Mouse (Mus musculus) ES-Bruce4 (cell line): ENCODE measurements around the gene Plppr4. TPM values are rescaled to one million over a fixed set of nuclear protein-coding genes. Genes with fewer than 3 reads are reported as not detected.

ENCODE experiments used
- H3K27ac ChIP-seq: 2 replicates; pipeline ENCODE4 v1.5.1; 2012; ENCODE audit warnings: low read length, inconsistent platforms; ENCODE audit not compliant: insufficient read depth
- H3K27me3 ChIP-seq: 2 replicates; pipeline ENCODE4 v1.6.1; 2012; ENCODE audit warnings: mild to moderate bottlenecking, low read length, inconsistent platforms; ENCODE audit not compliant: control insufficient read depth, poor library complexity, insufficient read depth, severe bottlenecking
- H3K36me3 ChIP-seq: 2 replicates; pipeline ENCODE4 v1.6.1; 2012; ENCODE audit warnings: inconsistent platforms, mild to moderate bottlenecking, low read length, moderate library complexity; ENCODE audit not compliant: control insufficient read depth, poor library complexity, insufficient read depth, severe bottlenecking
- H3K4me1 ChIP-seq: one replicate; pipeline ENCODE4 v1.8.1; 2011; ENCODE audit warnings: low read length; ENCODE audit not compliant: control insufficient read depth, insufficient read depth
- H3K4me3 ChIP-seq: 2 replicates; pipeline ENCODE4 v1.5.1; 2011; ENCODE audit warnings: low read depth, mild to moderate bottlenecking, low read length
- H3K9ac ChIP-seq: 2 replicates; pipeline ENCODE4 v1.6.1; 2012; ENCODE audit warnings: low read depth, mild to moderate bottlenecking, inconsistent platforms; ENCODE audit not compliant: poor library complexity, severe bottlenecking
- H3K9me3 ChIP-seq: replicated peaks from 2 replicates; pipeline ENCODE4 v1.6.1; 2012; ENCODE audit warnings: mild to moderate bottlenecking, low read length, inconsistent platforms; ENCODE audit not compliant: control insufficient read depth, poor library complexity, insufficient read depth, severe bottlenecking
- CTCF ChIP-seq: IDR thresholded peaks from one replicate; pipeline ENCODE4 v1.8.1; 2011; ENCODE audit warnings: low read depth, low read length
- EP300 ChIP-seq: IDR thresholded peaks from 2 replicates; pipeline ENCODE4 v1.6.1; 2011; ENCODE audit warnings: low read depth, low read length; ENCODE audit not compliant: insufficient read depth
- POLR2A ChIP-seq: IDR thresholded peaks from one replicate; pipeline ENCODE4 v1.8.1; 2011; ENCODE audit warnings: low read length; ENCODE audit not compliant: insufficient read depth
- polyA plus RNA-seq: library from polyadenylated mRNA; stranded (reverse); fragments of >200 nt; gene quantifications from 2 replicates; pipeline ENCODE4 v1.2.4, GENCODE M21; 2011; ENCODE audit warnings: low read depth; ENCODE audit not compliant: missing spikeins, insufficient read depth, insufficient read length

Gene Plppr4
- polyA plus RNA-seq, 1 experiment, result not detected

- TF ChIP-seq POLR2A, result no peak
- TF ChIP-seq EP300, result no peak
- TF ChIP-seq CTCF, result no peak
- Histone ChIP-seq H3K36me3 (no peaks in the 10 kb centered on the region), H3K9me3 (no peaks in the 10 kb centered on the region), H3K4me3 (no peak overlapping the region), H3K9ac (no peak overlapping the region), H3K27ac (no peak overlapping the region), H3K4me1 (no peaks in the 10 kb centered on the region), H3K27me3 (no peaks in the 10 kb centered on the region)
Measured at GRCm38 (mm10) chr3:117357367-117357766, 3.3 kb downstream of the Plppr4 start.

GRCm38 (mm10) chr3:117353940-117354339 is 6.7 kb downstream of the Plppr4 start:
- Histone ChIP-seq H3K9ac (no peak overlapping the region), H3K4me1 (no peaks in the 10 kb centered on the region), H3K27ac (no peak overlapping the region), H3K9me3 (no peaks in the 10 kb centered on the region), H3K27me3 (no peaks in the 10 kb centered on the region), H3K4me3 (no peak overlapping the region), H3K36me3 (no peaks in the 10 kb centered on the region)
- TF ChIP-seq EP300, result no peak
- no peak for TF ChIP-seq CTCF
- TF ChIP-seq POLR2A, result no peak

- Histone ChIP-seq H3K27me3 (no peaks in the 10 kb centered on the region), H3K36me3 (no peaks in the 10 kb centered on the region), H3K4me1 (no peaks in the 10 kb centered on the region), H3K9ac (no peak overlapping the region), H3K9me3 (no peaks in the 10 kb centered on the region), H3K27ac (no peak overlapping the region), H3K4me3 (no peak overlapping the region)
- TF ChIP-seq CTCF (no peak), POLR2A (no peak), EP300 (no peak)
Measured at GRCm38 (mm10) chr3:117346351-117346750, 14.3 kb downstream of the Plppr4 start.

GRCm38 (mm10) chr3:117331502-117331901 is 29.2 kb downstream of the Plppr4 start:
- no peaks in the 10 kb centered on the region; the same call in 1 of the 2 replicates for H3K9me3 ChIP-seq
- no peaks in the 10 kb centered on the region for H3K27me3 ChIP-seq
- H3K36me3 ChIP-seq, result no peaks in the 10 kb centered on the region
- H3K27ac ChIP-seq, result no peak overlapping the region
- no peak overlapping the region for H3K4me3 ChIP-seq
- no peak overlapping the region for H3K9ac ChIP-seq
- H3K4me1 ChIP-seq, result no peaks in the 10 kb centered on the region
- TF ChIP-seq EP300 (no peak), POLR2A (no peak), CTCF (no peak)

- Histone ChIP-seq H3K36me3 (no peaks in the 10 kb centered on the region), H3K9me3 (no peaks in the 10 kb centered on the region; the same call in 1 of the 2 replicates), H3K4me1 (no peaks in the 10 kb centered on the region), H3K4me3 (no peak overlapping the region), H3K27me3 (no peaks in the 10 kb centered on the region), H3K27ac (no peak overlapping the region), H3K9ac (no peak overlapping the region)
- TF ChIP-seq POLR2A (no peak), CTCF (no peak), EP300 (no peak)
Measured at GRCm38 (mm10) chr3:117329485-117329884, 31.2 kb downstream of the Plppr4 start.

GRCm38 (mm10) chr3:117326551-117326950 is 34.1 kb downstream of the Plppr4 start:
- Histone ChIP-seq H3K27ac (no peak overlapping the region), H3K4me3 (no peak overlapping the region), H3K27me3 (no peaks in the 10 kb centered on the region), H3K4me1 (no peaks in the 10 kb centered on the region), H3K9ac (no peak overlapping the region), H3K36me3 (no peaks in the 10 kb centered on the region), H3K9me3 (no peaks in the 10 kb centered on the region; the same call in 1 of the 2 replicates)
- no peak for TF ChIP-seq EP300
